ENCODE assay signal across 10 mouse cellular contexts in the genomic region with DNA sequence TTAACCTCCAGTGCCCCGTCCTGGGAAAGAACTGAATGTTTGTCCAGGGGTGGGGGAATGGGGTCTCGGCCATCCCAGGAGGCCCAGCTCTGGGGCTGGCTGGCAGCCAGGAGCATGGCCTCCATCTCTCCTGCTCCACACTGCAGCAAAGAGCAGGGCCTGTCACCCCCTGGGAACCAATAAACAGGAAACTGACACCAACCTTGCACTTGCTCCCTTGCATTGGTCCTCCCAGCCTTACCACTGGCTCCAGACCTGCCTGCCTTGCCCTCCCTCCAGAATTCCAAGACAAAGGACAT. TPM values are rescaled to one million over a fixed set of nuclear protein-coding genes. Genes with fewer than 3 reads are reported as not detected.
DNase-seq lines count a peak whose midpoint lies in the region; ATAC-seq and TF ChIP-seq lines count a peak whose summit lies in the region.
"Had no signal": no experiment of that assay in that cellular context is flagged by ENCODE, and none has a peak within 500 bp of the region (broad histone marks: within the 10 kb centered on the region; RNA-seq: fewer than 3 reads in every experiment).

No protein-coding gene starts in this region.

- H3K4me3 ChIP-seq in kidney, postnatal 0 days (replicated peaks; ENCODE audit: low read depth, low read length): no peak overlapping the region
- no peak overlapping the region for H3K4me3 ChIP-seq in neural tube, embryonic 11.5 days (ENCODE audit: low read depth, low read length)
- H3K4me3 ChIP-seq: neural tube, embryonic 13.5 days had no signal

- H3K36me3 ChIP-seq in kidney, postnatal 0 days (ENCODE audit: insufficient read depth, low read length): peaks cover 17% of the 10 kb centered on the region
- H3K36me3 ChIP-seq in neural tube, embryonic 11.5 days (ENCODE audit: control insufficient read depth, insufficient read depth, low read length): peaks cover 9% of the 10 kb centered on the region; the same call in 1 of the 2 replicates
- H3K36me3 ChIP-seq: neural tube, embryonic 13.5 days had no signal

- 11% methylated on average over 2 of the region's 2 CpGs for WGBS in kidney, postnatal 0 days
- WGBS in neural tube, embryonic 11.5 days: 5% methylated on average over 2 of the region's 2 CpGs

- peak; percentile 37; the same call in 1 of the 2 replicates for ATAC-seq in kidney, postnatal 0 days (replicated peaks; ENCODE audit: low FRiP score, low read depth)
- ATAC-seq in neural tube, embryonic 11.5 days (ENCODE audit: insufficient read depth, low FRiP score, low TSS enrichment): no peak
- ATAC-seq: CD4-positive, CD25-positive, alpha-beta regulatory T cell, adult 4 months had no signal

- no peaks in the 10 kb centered on the region for H3K27me3 ChIP-seq in kidney, postnatal 0 days (ENCODE audit: insufficient read depth, low read length)
- no peaks in the 10 kb centered on the region for H3K27me3 ChIP-seq in neural tube, embryonic 11.5 days (ENCODE audit: control insufficient read depth, insufficient read depth, low read length)
- H3K27me3 ChIP-seq: neural tube, embryonic 13.5 days had no signal

- H3K4me1 ChIP-seq in kidney, postnatal 0 days (replicated peaks; ENCODE audit: insufficient read depth, low read length): peaks cover 77% of the 10 kb centered on the region
- H3K4me1 ChIP-seq in neural tube, embryonic 11.5 days (ENCODE audit: control insufficient read depth, insufficient read depth, low read length): peaks cover 33% of the 10 kb centered on the region

- TF ChIP-seq CTCF in kidney, postnatal 0 days (IDR thresholded peaks at IDR 0.05; ENCODE audit: low read depth): no peak

- peak overlapping the region; percentile 86 for H3K27ac ChIP-seq in kidney, postnatal 0 days
- no peak overlapping the region; the same call in 1 of the 2 replicates for H3K27ac ChIP-seq in neural tube, embryonic 11.5 days (ENCODE audit: low read depth, low read length)
- H3K27ac ChIP-seq: neural tube, embryonic 13.5 days had no signal

- peak overlapping the region; percentile 29; the same call in 1 of the 2 replicates for H3K4me2 ChIP-seq in kidney, postnatal 0 days (ENCODE audit: low read length)
- no peak overlapping the region for H3K4me2 ChIP-seq in neural tube, embryonic 11.5 days (ENCODE audit: low read depth)
- H3K4me2 ChIP-seq: neural tube, embryonic 13.5 days had no signal

- DNase-seq in gastrocnemius, postnatal 25 days: peak; percentile 62
- DNase-seq in gastrocnemius, adult 18-20 months (ENCODE audit: low spot score): no peak
- peak; percentile 43 for DNase-seq in heart, adult 8-10 months (ENCODE audit: low spot score)
- DNase-seq in kidney, postnatal 0 days (ENCODE audit: low spot score): peak; percentile 75
- peak; percentile 62 for DNase-seq in neural tube, embryonic 11.5 days (ENCODE audit: low spot score)
- no peak for DNase-seq in cerebellum, adult 11 months
- DNase-seq in cerebellum, adult 8-10 months: no peak
- DNase-seq in urinary bladder, postnatal 10 days (ENCODE audit: low spot score): no peak

- no peaks in the 10 kb centered on the region for H3K9me3 ChIP-seq in kidney, postnatal 0 days (replicated peaks; ENCODE audit: low read length)
- H3K9me3 ChIP-seq in neural tube, embryonic 11.5 days (ENCODE audit: control insufficient read depth, low read length): no peaks in the 10 kb centered on the region
- H3K9me3 ChIP-seq: neural tube, embryonic 13.5 days had no signal

- 0 out of 2 replicates have a peak overlapping the region, but pooled peaks have one; percentile 3 for H3K9ac ChIP-seq in kidney, postnatal 0 days (ENCODE audit: low read depth, low read length)
- H3K9ac ChIP-seq in neural tube, embryonic 11.5 days (ENCODE audit: low read length): no peak overlapping the region
- H3K9ac ChIP-seq: neural tube, embryonic 13.5 days had no signal

RNA-seq across cellular contexts. Expression of a gene that starts 12.1 kb away (rescaled TPM):
- 10 to 100 TPM; 16.4 to 20.8 TPM for total RNA-seq in gastrocnemius, postnatal 25 days (2021)
- total RNA-seq in gastrocnemius, adult 18-20 months (2021): 10 to 100 TPM; 32.1 to 35.5 TPM
- 10 to 100 TPM; 25.0 to 36.6 (median 28.1) TPM for total RNA-seq in heart, adult 8-10 months (2022)
- polyA plus RNA-seq in kidney, postnatal 0 days (2015; fragmentation: Nextera tagmentation; extraction: Ambion mirVana): 7.8 and 8.1 TPM in 2 replicates
- polyA plus RNA-seq in neural tube, embryonic 11.5 days (2014; fragmentation: Nextera tagmentation; extraction: Ambion mirVana): 9.7 and 10.7 TPM in 2 replicates
- polyA plus RNA-seq: CD4-positive, CD25-positive, alpha-beta regulatory T cell, adult 4 months had no signal

RNA-seq across cellular contexts. Expression of a gene that starts 54.7 kb away (rescaled TPM):
- 1 to 10 TPM; 1.4 to 1.9 TPM for total RNA-seq in gastrocnemius, postnatal 25 days (2021)
- total RNA-seq in gastrocnemius, adult 18-20 months (2021): under 1 TPM; 0.59 to 0.90 TPM
- 1 to 10 TPM; 2.7 to 4.0 (median 3.3) TPM for total RNA-seq in heart, adult 8-10 months (2022)
- 4.8 and 5.0 TPM in 2 replicates for polyA plus RNA-seq in kidney, postnatal 0 days (2015; fragmentation: Nextera tagmentation; extraction: Ambion mirVana)
- polyA plus RNA-seq in neural tube, embryonic 11.5 days (2014; fragmentation: Nextera tagmentation; extraction: Ambion mirVana): 2.0 and 3.1 TPM in 2 replicates
- polyA plus RNA-seq: CD4-positive, CD25-positive, alpha-beta regulatory T cell, adult 4 months had no signal

RNA-seq across cellular contexts. Expression of a gene that starts 56.5 kb away (rescaled TPM):
- total RNA-seq in gastrocnemius, postnatal 25 days (2021): 10 to 100 TPM; 11.3 to 13.4 TPM
- 10 to 100 TPM; 15.5 to 23.8 TPM for total RNA-seq in gastrocnemius, adult 18-20 months (2021)
- 1 to 10 TPM; 3.8 to 4.1 (median 3.9) TPM for total RNA-seq in heart, adult 8-10 months (2022)
- polyA plus RNA-seq in kidney, postnatal 0 days (2015; fragmentation: Nextera tagmentation; extraction: Ambion mirVana): 2.1 and 2.3 TPM in 2 replicates
- polyA plus RNA-seq in neural tube, embryonic 11.5 days (2014; fragmentation: Nextera tagmentation; extraction: Ambion mirVana): 2.6 and 3.9 TPM in 2 replicates

Comparison
In these comparisons a context has a peak if more than half of its experiments do, and no peak if none do; other contexts are left out.
1. DNase-seq: peak in gastrocnemius, postnatal 25 days (single experiment), heart, adult 8-10 months (single experiment), kidney, postnatal 0 days (single experiment) and neural tube, embryonic 11.5 days (single experiment); none in gastrocnemius, adult 18-20 months (single experiment), cerebellum, adult 11 months (single experiment), cerebellum, adult 8-10 months (single experiment) and urinary bladder, postnatal 10 days (single experiment).